Mouse (Mus musculus) limb, embryonic 14.5 days (tissue): ENCODE measurements at regions not wholly inside any gene's neighbourhood (a gene's known extent, or its start where the extent isn't known, plus 50 kb on each side); places are given as distances from the start of the nearest gene placed in this dataset.

Source experiments
- ATAC-seq: fragments of 200-750 bp; cut with Nextera tagmentation; 2 replicates; pipeline ENCODE4 v1.8.0; 2017; ENCODE audit warnings: low read depth, moderate number of reproducible peaks, moderate TSS enrichment; ENCODE audit not compliant: low FRiP score
- DNase-seq: peaks from one replicate; pipeline ENCODE4 v3.0.0-alpha.2; 2015; ENCODE audit warnings: low spot score
- H3K27ac ChIP-seq: fragments of 300-500 bp; sonication (generic); replicated peaks from 2 replicates; pipeline ENCODE4 v1.5.1; 2014; ENCODE audit warnings: low read depth, mild to moderate bottlenecking, low read length, moderate library complexity, mixed read lengths
- H3K27me3 ChIP-seq: fragments of 300-500 bp; sonication (generic); 2 replicates; pipeline ENCODE4 v1.6.1; 2014; ENCODE audit warnings: low read length, mixed read lengths; ENCODE audit not compliant: control insufficient read depth, insufficient read depth
- H3K36me3 ChIP-seq: fragments of 300-500 bp; sonication (generic); 2 replicates; pipeline ENCODE4 v1.6.1; 2014; ENCODE audit warnings: mild to moderate bottlenecking, low read length, moderate library complexity, mixed read lengths; ENCODE audit not compliant: control insufficient read depth, insufficient read depth
- H3K4me1 ChIP-seq: fragments of 300-500 bp; sonication (generic); 2 replicates; pipeline ENCODE4 v1.6.1; 2014; ENCODE audit warnings: antibody characterized with exemption, low read length, mixed read lengths; ENCODE audit not compliant: control insufficient read depth, insufficient read depth
- H3K4me2 ChIP-seq: fragments of 300-500 bp; sonication (generic); replicated peaks from 2 replicates; pipeline ENCODE4 v1.6.1; 2014; ENCODE audit warnings: low read depth, mild to moderate bottlenecking, low read length, moderate library complexity; ENCODE audit not compliant: severe bottlenecking
- H3K4me3 ChIP-seq: fragments of 300-500 bp; sonication (generic); replicated peaks from 2 replicates; pipeline ENCODE4 v1.5.1; 2014; ENCODE audit warnings: low read length
- H3K9ac ChIP-seq: fragments of 300-500 bp; sonication (generic); 2 replicates; pipeline ENCODE4 v1.6.1; 2014; ENCODE audit warnings: mild to moderate bottlenecking, low read depth, low read length, moderate library complexity; ENCODE audit not compliant: severe bottlenecking
- H3K9me3 ChIP-seq: fragments of 300-500 bp; sonication (generic); 2 replicates; pipeline ENCODE4 v1.6.1; 2016; ENCODE audit warnings: low read length; ENCODE audit not compliant: control insufficient read depth
- POLR2A ChIP-seq: fragments of 200-500 bp; IDR thresholded peaks from 2 replicates; pipeline ENCODE4 v1.8.0; 2012; ENCODE audit warnings: inconsistent platforms, mild to moderate bottlenecking, moderate library complexity, borderline replicate concordance; ENCODE audit not compliant: insufficient read depth, insufficient read length; ENCODE audit errors: extremely low read depth
- WGBS: fragments of 180-500 bp; shearing (Covaris S2); extraction: QIAGEN DNeasy Blood & Tissue Kit; methylation state at CpG from one replicate; pipeline ENCODE4 v1.1.7; 2014; 5-methylcytosine and 5-hydroxymethylcytosine counted together

- Histone ChIP-seq H3K4me1 (no peaks in the 10 kb centered on the region), H3K4me3 (no peak overlapping the region), H3K36me3 (no peaks in the 10 kb centered on the region), H3K27ac (no peak overlapping the region), H3K9me3 (no peaks in the 10 kb centered on the region), H3K9ac (no peak overlapping the region), H3K4me2 (no peak overlapping the region), H3K27me3 (no peaks in the 10 kb centered on the region)
- 86% methylated on average over 6 of the region's 6 CpGs for WGBS
- no peak for TF ChIP-seq POLR2A
- DNase-seq (no peak), ATAC-seq (no peak)
Measured at GRCm38 (mm10) chr2:114796630-114797290, 142.0 kb upstream of the Dph6 start.

DNA sequence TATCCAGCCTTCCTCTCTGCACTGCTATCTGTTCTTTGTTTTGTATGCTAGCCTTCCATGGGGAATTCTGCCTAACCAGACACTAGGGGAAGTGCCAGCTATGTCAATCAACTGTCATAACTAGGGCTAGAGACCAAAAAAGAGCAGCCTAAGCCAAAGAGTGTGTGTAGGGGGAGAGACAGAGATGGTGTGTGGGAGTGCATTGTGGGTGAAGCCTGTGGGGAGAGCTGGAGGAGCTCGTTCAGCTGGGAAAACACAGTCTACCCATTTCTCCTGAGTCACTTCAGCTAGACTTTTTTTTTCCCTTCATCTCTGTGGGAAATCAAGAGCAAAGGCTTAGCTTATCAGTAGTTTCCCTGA, 142.5 kb upstream of the Dph6 start:
- H3K4me3 ChIP-seq, result no peak overlapping the region
- no peak overlapping the region for H3K27ac ChIP-seq
- no peak overlapping the region for H3K4me2 ChIP-seq
- no peaks in the 10 kb centered on the region for H3K27me3 ChIP-seq
- 40% methylated on average over 1 of the region's 1 CpGs for WGBS
- TF ChIP-seq POLR2A, result no peak
- no peaks in the 10 kb centered on the region for H3K36me3 ChIP-seq
- H3K9ac ChIP-seq, result no peak overlapping the region
- ATAC-seq, result no peak
- no peak for DNase-seq
- H3K4me1 ChIP-seq, result no peaks in the 10 kb centered on the region
- H3K9me3 ChIP-seq, result no peaks in the 10 kb centered on the region

GRCm38 (mm10) chr2:114803241-114803640, 148.5 kb upstream of the Dph6 start:
- no peaks in the 10 kb centered on the region for H3K27me3 ChIP-seq
- WGBS, result 53% methylated on average over 3 of the region's 3 CpGs
- no peak overlapping the region for H3K9ac ChIP-seq
- no peaks in the 10 kb centered on the region for H3K36me3 ChIP-seq
- H3K9me3 ChIP-seq, result no peaks in the 10 kb centered on the region
- no peak overlapping the region for H3K4me2 ChIP-seq
- no peak overlapping the region for H3K27ac ChIP-seq
- no peak for DNase-seq
- no peak overlapping the region for H3K4me3 ChIP-seq
- H3K4me1 ChIP-seq, result no peaks in the 10 kb centered on the region
- no peak for TF ChIP-seq POLR2A
- no peak for ATAC-seq

DNA sequence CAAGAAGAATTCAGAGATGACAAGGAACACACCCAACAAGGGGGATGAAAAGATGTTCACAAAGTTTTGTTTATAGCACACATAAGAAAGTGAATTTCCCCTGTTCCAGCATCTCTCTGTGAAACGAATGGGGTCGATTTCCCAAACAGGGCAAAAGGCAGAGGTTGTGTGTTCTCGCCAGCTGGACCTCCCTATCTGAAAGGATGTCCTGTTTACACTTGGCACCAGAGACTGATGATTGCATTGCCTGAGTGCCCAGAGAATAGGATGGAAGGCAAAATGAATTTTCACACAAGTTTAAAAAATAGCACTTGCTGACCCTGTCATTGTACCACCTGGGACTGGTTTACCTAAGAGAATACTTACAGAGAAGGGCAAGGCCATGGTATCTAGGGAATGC, 149.2 kb upstream of the Dph6 start:
- Histone ChIP-seq H3K27me3 (no peaks in the 10 kb centered on the region), H3K36me3 (no peaks in the 10 kb centered on the region), H3K4me3 (no peak overlapping the region), H3K9ac (no peak overlapping the region), H3K4me1 (no peaks in the 10 kb centered on the region), H3K9me3 (no peaks in the 10 kb centered on the region), H3K27ac (no peak overlapping the region), H3K4me2 (no peak overlapping the region)
- no peak for TF ChIP-seq POLR2A
- WGBS, result 64% methylated on average over 3 of the region's 3 CpGs
- ATAC-seq (no peak), DNase-seq (no peak)

DNA sequence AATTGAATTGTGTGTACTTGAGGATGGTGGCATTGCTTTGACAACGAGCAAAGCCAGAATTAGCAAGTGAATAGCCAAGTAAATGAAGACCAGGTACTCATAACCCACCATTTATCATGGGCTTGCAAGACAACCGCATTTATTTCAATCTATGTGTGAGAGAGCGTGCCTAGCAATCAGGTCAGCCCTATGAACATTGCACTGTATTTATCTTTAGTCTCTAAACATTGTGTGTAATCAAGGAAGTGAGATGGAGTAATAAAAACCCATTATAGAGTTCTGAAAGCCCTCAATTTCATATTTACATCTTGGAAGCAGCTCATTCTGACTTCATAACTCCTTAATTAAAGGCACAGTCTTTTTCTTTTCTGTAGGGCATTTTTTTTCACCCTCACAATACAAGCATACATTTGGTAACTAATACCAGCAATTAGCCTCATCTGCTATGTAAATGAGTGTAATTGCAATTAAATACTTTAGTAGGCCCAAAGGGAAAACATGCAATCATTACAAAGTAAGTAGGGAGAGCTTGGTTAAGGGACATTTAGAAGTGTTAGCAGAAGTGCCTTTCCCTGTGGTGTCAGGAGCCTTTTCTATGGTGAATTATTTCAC, 150.8 kb upstream of the Dph6 start:
- H3K9me3 ChIP-seq, result no peaks in the 10 kb centered on the region
- WGBS, result 85% methylated on average over 3 of the region's 3 CpGs
- no peak for DNase-seq
- no peaks in the 10 kb centered on the region for H3K36me3 ChIP-seq
- H3K9ac ChIP-seq, result no peak overlapping the region
- no peak overlapping the region for H3K4me3 ChIP-seq
- TF ChIP-seq POLR2A, result no peak
- no peaks in the 10 kb centered on the region for H3K4me1 ChIP-seq
- no peak for ATAC-seq
- H3K27me3 ChIP-seq, result no peaks in the 10 kb centered on the region
- no peak overlapping the region for H3K27ac ChIP-seq
- H3K4me2 ChIP-seq, result no peak overlapping the region

DNA sequence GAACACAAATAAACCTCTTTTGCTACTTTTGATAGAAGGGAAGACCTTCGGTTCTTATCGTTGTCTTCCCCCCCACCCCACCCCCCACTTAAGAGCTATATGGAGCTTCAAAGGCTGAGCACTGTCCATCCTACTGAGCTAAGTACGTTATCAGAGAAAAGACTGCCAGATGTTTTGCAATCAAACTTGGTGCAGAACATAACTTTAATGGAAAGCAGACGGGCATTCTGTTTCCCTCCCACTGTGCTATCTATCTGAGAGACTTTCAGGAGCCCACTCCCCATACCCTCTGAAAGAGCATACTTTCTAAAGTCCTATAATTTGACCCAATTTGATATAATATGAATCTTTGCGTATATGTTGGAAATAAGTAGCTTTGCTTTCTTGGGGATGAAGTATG, 153.3 kb upstream of the Dph6 start:
- DNase-seq, result no peak
- Histone ChIP-seq H3K4me1 (no peaks in the 10 kb centered on the region), H3K4me2 (no peak overlapping the region), H3K9ac (no peak overlapping the region), H3K4me3 (no peak overlapping the region), H3K36me3 (no peaks in the 10 kb centered on the region), H3K27me3 (no peaks in the 10 kb centered on the region), H3K9me3 (no peaks in the 10 kb centered on the region), H3K27ac (no peak overlapping the region)
- WGBS, result 26% methylated on average over 5 of the region's 5 CpGs
- no peak for TF ChIP-seq POLR2A
- no peak for ATAC-seq
